Mouse (Mus musculus): ENCODE data around the gene Olfr94. TPM values are rescaled to one million over a fixed set of nuclear protein-coding genes. Genes with fewer than 3 reads are reported as not detected.

Gene Olfr94
- polyA plus RNA-seq (2012; rRNA removed), result not detected in 2 replicates

GRCm38 (mm10) chr17:37200894-37201293, at the start of gene Olfr94:
Gene Olfr94 (minus strand): TSS chr17:37200994.

GRCm38 (mm10) chr17:37237230-37237629, 36.4 kb upstream of the Olfr94 start, which contains the start of gene Olfr97:
Gene Olfr97 (minus strand): TSS chr17:37237330.

GRCm38 (mm10) chr17:37219846-37220245, 19.1 kb upstream of the Olfr94 start, which contains the start of gene Olfr96:
Gene Olfr96 (plus strand): TSS chr17:37220146.

GRCm38 (mm10) chr17:37213018-37213417, 12.2 kb upstream of the Olfr94 start, which contains the start of gene Olfr95:
Gene Olfr95 (minus strand): TSS chr17:37213118.

DNA sequence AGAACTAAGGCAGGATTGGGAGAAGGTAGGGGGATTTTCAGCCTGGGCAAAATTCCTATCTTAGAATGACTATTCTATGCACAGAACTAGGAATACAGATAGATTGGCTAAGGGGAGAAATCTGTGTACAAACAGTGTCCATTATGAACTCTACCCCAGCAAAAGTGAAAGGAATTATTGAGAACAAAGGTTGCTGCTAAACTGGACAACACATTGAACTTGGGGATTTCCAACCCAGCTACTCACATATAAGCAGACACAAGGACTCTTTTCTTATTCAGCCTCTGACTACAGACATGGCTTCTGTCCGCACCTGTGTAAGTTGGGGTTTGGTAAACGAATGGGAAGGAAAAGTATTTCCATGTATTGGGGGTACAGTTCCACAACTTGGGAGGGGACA, 7.1 kb downstream of the Olfr94 start, which contains the start of gene Ubd:
Ubd (plus strand) TSS at position 237 of the 400 bp plus-strand sequence.

DNA sequence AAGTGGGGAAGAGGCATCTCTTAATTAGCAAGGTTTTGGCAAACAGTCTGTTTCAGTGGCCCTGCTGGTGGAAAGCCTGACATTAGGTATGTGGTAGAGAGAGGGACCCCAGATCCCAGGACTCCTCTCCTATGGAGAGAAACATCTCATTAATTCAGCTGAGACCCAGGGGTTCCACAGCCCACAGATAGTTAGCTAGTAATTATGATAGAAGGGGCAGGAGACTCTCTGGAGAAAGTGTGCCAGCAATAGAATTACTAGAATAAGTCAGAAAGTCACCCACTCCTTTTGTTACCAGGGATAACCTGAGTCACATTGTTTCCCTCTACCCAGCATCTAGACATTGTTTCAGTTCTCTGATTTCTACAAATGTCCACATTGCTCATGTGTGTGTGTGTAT, 39.4 kb downstream of the Olfr94 start, which contains the start of gene Olfr93:
Olfr93 (minus strand) TSS at position 101 of the 400 bp plus-strand sequence.

Other genes starting within 250 kb of the Olfr94 start
- gene Ppp1r11, start 249.3 kb downstream of the Olfr94 start, polyA plus RNA-seq (2012; rRNA removed), result 24.8 and 31.2 TPM in 2 replicates
- 26.6 and 33.4 TPM in 2 replicates for gene Znrd1, start 242.4 kb downstream of the Olfr94 start, polyA plus RNA-seq (2012; rRNA removed)
- 0.36 and 1.5 TPM in 2 replicates for gene Znrd1as, start 242.4 kb downstream of the Olfr94 start, polyA plus RNA-seq (2012; rRNA removed)
- not detected in 2 replicates for gene 2410137M14Rik, start 219.8 kb downstream of the Olfr94 start, polyA plus RNA-seq (2012; rRNA removed)
- 0.54 and 1.4 TPM in 2 replicates for gene H2-M5, start 211.5 kb downstream of the Olfr94 start, polyA plus RNA-seq (2012; rRNA removed)
- gene Zfp57, start 199.8 kb downstream of the Olfr94 start, polyA plus RNA-seq (2012; rRNA removed), result 16.9 and 20.7 TPM in 2 replicates
- gene Mog, start 177.6 kb downstream of the Olfr94 start, polyA plus RNA-seq (2012; rRNA removed), result not detected in 2 replicates
- 60.3 and 72.3 TPM in 2 replicates for gene Gabbr1, start 155.0 kb downstream of the Olfr94 start, polyA plus RNA-seq (2012; rRNA removed)
- not detected in 2 replicates for gene Olfr90, start 112.5 kb downstream of the Olfr94 start, polyA plus RNA-seq (2012; rRNA removed)
- not detected in 2 replicates for gene Olfr91, start 102.7 kb downstream of the Olfr94 start, polyA plus RNA-seq (2012; rRNA removed)
- not detected in 2 replicates for gene Olfr92, start 80.9 kb downstream of the Olfr94 start, polyA plus RNA-seq (2012; rRNA removed)
- not detected in 2 replicates for gene Olfr93, start 39.5 kb downstream of the Olfr94 start, polyA plus RNA-seq (2012; rRNA removed)
- gene Ubd, start 7.1 kb downstream of the Olfr94 start, polyA plus RNA-seq (2012; rRNA removed), result not detected in 2 replicates
- not detected in 2 replicates for gene Olfr95, start 12.1 kb upstream of the Olfr94 start, polyA plus RNA-seq (2012; rRNA removed)
- gene Olfr96, start 19.2 kb upstream of the Olfr94 start, polyA plus RNA-seq (2012; rRNA removed), result not detected in 2 replicates
- not detected in 2 replicates for gene Olfr97, start 36.3 kb upstream of the Olfr94 start, polyA plus RNA-seq (2012; rRNA removed)
- gene Olfr98, start 62.8 kb upstream of the Olfr94 start, polyA plus RNA-seq (2012; rRNA removed), result not detected in 2 replicates
- 11.7 and 12.1 TPM in 2 replicates for gene H2-M3, start 69.2 kb upstream of the Olfr94 start, polyA plus RNA-seq (2012; rRNA removed)
- not detected in 2 replicates for gene Olfr99, start 82.5 kb upstream of the Olfr94 start, polyA plus RNA-seq (2012; rRNA removed)
- not detected in 2 replicates for gene Olfr101, start 103.3 kb upstream of the Olfr94 start, polyA plus RNA-seq (2012; rRNA removed)
- not detected in 2 replicates for gene Olfr102, start 116.1 kb upstream of the Olfr94 start, polyA plus RNA-seq (2012; rRNA removed)
- not detected in 2 replicates for gene Olfr103, start 138.7 kb upstream of the Olfr94 start, polyA plus RNA-seq (2012; rRNA removed)
- not detected in 2 replicates for gene Olfr104-ps, start 158.6 kb upstream of the Olfr94 start, polyA plus RNA-seq (2012; rRNA removed)
- gene Olfr105-ps, start 178.0 kb upstream of the Olfr94 start, polyA plus RNA-seq (2012; rRNA removed), result not detected in 2 replicates
- not detected in 2 replicates for gene Olfr106-ps, start 189.4 kb upstream of the Olfr94 start, polyA plus RNA-seq (2012; rRNA removed)
- not detected in 2 replicates for gene Olfr107, start 198.2 kb upstream of the Olfr94 start, polyA plus RNA-seq (2012; rRNA removed)
- gene Olfr108, start 244.5 kb upstream of the Olfr94 start, polyA plus RNA-seq (2012; rRNA removed), result not detected in 2 replicates